Mouse (Mus musculus): ENCODE measurements around the gene E330017A01Rik.

Gene E330017A01Rik

GRCm38 (mm10) chr16:58591299-58591698 is 47.2 kb downstream of the E330017A01Rik start:
- no peak for DNase-seq (ENCODE audit: low spot score in 2 of 2)

DNA sequence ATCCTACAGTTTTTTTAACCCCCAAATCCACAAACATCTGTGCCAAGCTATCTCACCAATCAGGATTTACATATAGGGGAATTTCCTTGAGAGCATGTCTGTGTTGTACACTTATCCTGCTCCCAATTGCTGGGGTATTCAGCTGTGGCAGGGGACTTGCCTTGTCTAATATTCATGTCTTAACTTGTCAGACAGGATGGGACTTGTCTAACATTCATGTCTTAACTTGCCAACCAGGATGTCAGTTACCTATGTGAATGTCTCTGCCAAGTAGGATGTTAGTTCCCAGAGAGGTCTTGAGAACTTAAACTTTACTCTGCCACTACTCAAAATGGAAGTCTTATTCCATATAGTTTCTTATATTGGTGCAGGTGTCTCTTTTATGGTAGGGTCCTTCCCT is 49.1 kb downstream of the E330017A01Rik start:
- no peak for DNase-seq (ENCODE audit: low spot score in 2 of 2)
